Mouse (Mus musculus): Measurements from ENCODE around the gene Marveld2. TPM values are rescaled to one million over a fixed set of nuclear protein-coding genes. Genes with fewer than 3 reads are reported as not detected.

Marveld2 gene
- polyA plus RNA-seq, 1 experiment from 2014 or later = 2.9 TPM

GRCm38 (mm10) chr13:100597284-100597683 lies 19.5 kb downstream of the Marveld2 start:
- no peaks in the 10 kb centered on the region for H3K9me3 ChIP-seq
- H3K27me3 ChIP-seq = no peaks in the 10 kb centered on the region
- no peak overlapping the region for H3K4me3 ChIP-seq (replicated peaks)
- no peak overlapping the region for H3K4me2 ChIP-seq
- ATAC-seq (ENCODE audit: insufficient number of reproducible peaks, insufficient read depth, low FRiP score, low TSS enrichment, low read depth) = no peak
- no peak overlapping the region for H3K9ac ChIP-seq (replicated peaks)
- 83% methylated on average over 9 of the region's 9 CpGs for WGBS
- no peaks in the 10 kb centered on the region for H3K36me3 ChIP-seq
- no peak overlapping the region for H3K27ac ChIP-seq
- peaks cover 8% of the 10 kb centered on the region; the same call in 1 of the 2 replicates for H3K4me1 ChIP-seq (replicated peaks)

DNA sequence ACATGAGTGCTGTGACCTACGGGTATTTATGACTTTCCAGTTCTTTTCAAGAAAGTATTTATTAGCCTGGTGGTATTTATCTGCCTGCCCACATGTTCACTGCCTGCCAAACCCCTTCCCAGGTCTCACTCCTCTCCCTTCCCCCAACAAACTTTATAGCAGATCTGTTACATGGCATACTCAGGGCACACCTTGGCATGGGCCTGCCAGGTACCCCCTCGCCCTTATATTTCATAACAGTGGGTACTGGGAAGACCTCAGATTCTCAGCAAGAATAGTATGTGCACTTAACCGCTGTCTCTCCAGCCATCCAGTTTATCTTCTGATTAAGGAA lies 21.3 kb downstream of the Marveld2 start:
- H3K27me3 ChIP-seq = no peaks in the 10 kb centered on the region
- ATAC-seq (ENCODE audit: insufficient number of reproducible peaks, insufficient read depth, low FRiP score, low TSS enrichment, low read depth) = no peak
- H3K4me3 ChIP-seq (replicated peaks) = no peak overlapping the region
- H3K9me3 ChIP-seq = no peaks in the 10 kb centered on the region
- peaks cover 8% of the 10 kb centered on the region; the same call in 1 of the 2 replicates for H3K4me1 ChIP-seq (replicated peaks)
- H3K9ac ChIP-seq (replicated peaks) = no peak overlapping the region
- no peak overlapping the region for H3K4me2 ChIP-seq
- WGBS = 71% methylated on average over 3 of the region's 3 CpGs
- H3K36me3 ChIP-seq = no peaks in the 10 kb centered on the region
- H3K27ac ChIP-seq = no peak overlapping the region

DNA sequence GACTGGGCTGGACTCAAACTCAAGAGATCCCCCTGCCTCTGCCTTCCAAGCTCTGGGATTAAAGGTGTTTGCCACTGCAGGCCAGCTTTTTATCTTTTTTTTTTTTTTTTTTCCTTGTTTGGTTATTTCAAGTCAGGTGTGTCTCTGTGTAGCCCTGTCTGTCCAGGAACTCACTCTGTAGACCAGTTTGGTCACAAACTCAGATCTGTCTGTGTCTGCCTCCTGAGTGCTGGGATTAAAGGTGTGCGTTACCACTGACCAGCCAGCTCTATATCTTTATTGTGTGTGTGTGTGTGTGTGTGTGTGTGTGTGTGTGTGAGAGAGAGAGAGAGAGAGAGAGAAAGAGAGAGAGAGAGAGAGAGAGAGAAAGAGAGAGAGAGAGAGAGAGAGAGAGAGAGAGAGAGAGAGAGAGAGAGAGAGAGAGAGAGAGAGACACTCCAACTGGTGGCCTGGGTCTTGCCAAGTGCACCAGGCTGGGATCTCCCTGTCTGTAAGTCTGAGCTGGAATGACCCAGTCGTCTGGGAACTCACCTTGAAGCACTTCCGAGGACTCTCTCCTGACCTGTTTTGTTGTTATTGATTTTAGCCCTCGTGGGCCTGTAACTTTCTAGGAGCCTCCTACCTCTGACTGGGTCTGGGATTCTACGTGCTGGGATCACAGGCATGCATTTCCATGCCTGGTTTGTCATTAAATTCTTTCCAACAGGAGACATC lies 21.8 kb downstream of the Marveld2 start:
- H3K4me2 ChIP-seq = no peak overlapping the region
- WGBS = 51% methylated on average over 5 of the region's 5 CpGs
- peaks cover 8% of the 10 kb centered on the region; the same call in 1 of the 2 replicates for H3K4me1 ChIP-seq (replicated peaks)

GRCm38 (mm10) chr13:100594041-100594792 lies 22.6 kb downstream of the Marveld2 start:
- Histone ChIP-seq H3K9ac (replicated peaks) (no peak overlapping the region), H3K27ac (no peak overlapping the region), H3K9me3 (no peaks in the 10 kb centered on the region), H3K4me1 (replicated peaks) (peaks cover 8% of the 10 kb centered on the region; the same call in 1 of the 2 replicates), H3K36me3 (no peaks in the 10 kb centered on the region), H3K27me3 (no peaks in the 10 kb centered on the region), H3K4me2 (no peak overlapping the region), H3K4me3 (replicated peaks) (no peak overlapping the region)
- ATAC-seq (ENCODE audit: insufficient number of reproducible peaks, insufficient read depth, low FRiP score, low TSS enrichment, low read depth) = 0 out of 2 replicates have a peak, but pooled peaks have one; percentile 15
- WGBS = 62% methylated on average over 13 of the region's 17 CpGs

More for the DNA sequence above, 21.8 kb downstream of the Marveld2 start:
- no peak for ATAC-seq (ENCODE audit: insufficient number of reproducible peaks, insufficient read depth, low FRiP score, low TSS enrichment, low read depth)
- H3K9me3 ChIP-seq = no peaks in the 10 kb centered on the region
- no peak overlapping the region for H3K27ac ChIP-seq
- no peak overlapping the region for H3K4me3 ChIP-seq (replicated peaks)
- H3K9ac ChIP-seq (replicated peaks) = no peak overlapping the region
- no peaks in the 10 kb centered on the region for H3K36me3 ChIP-seq
- H3K27me3 ChIP-seq = no peaks in the 10 kb centered on the region

GRCm38 (mm10) chr13:100588646-100589045 lies 28.1 kb downstream of the Marveld2 start:
- H3K4me1 ChIP-seq (replicated peaks) = no peaks in the 10 kb centered on the region
- H3K27me3 ChIP-seq = no peaks in the 10 kb centered on the region
- H3K4me3 ChIP-seq (replicated peaks) = no peak overlapping the region
- H3K9me3 ChIP-seq = no peaks in the 10 kb centered on the region
- no peak overlapping the region for H3K27ac ChIP-seq
- no peak for ATAC-seq (ENCODE audit: insufficient number of reproducible peaks, insufficient read depth, low FRiP score, low TSS enrichment, low read depth)
- 80% methylated on average over 12 of the region's 12 CpGs for WGBS
- no peak overlapping the region for H3K9ac ChIP-seq (replicated peaks)
- no peaks in the 10 kb centered on the region for H3K36me3 ChIP-seq
- no peak overlapping the region for H3K4me2 ChIP-seq

DNA sequence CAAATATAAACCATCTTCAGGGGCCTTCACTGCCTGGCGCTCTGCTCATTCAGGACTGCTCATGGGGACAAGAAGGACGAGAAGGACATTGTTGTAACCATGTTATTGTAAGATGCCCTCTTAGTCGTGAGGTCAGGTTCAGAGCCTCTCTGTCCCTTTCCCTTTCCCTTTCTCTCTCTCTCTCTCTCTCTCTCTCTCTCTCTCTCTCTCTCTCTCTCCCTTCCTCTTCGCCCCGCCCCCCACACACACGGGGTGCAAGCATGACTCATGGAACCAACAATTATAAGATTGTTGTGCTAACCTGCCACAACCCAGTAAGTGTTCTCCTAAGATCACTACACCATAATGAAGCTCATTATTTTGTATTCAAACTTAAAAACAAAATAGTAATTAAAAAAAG lies 34.6 kb downstream of the Marveld2 start:
- 46% methylated on average over 6 of the region's 6 CpGs for WGBS
- peaks cover 8% of the 10 kb centered on the region for H3K4me1 ChIP-seq (replicated peaks)
- no peaks in the 10 kb centered on the region for H3K36me3 ChIP-seq
- no peaks in the 10 kb centered on the region for H3K27me3 ChIP-seq
- no peak overlapping the region for H3K27ac ChIP-seq
- no peak overlapping the region; the same call in 1 of the 2 replicates for H3K9ac ChIP-seq (replicated peaks)
- no peak overlapping the region for H3K4me2 ChIP-seq
- ATAC-seq (ENCODE audit: insufficient number of reproducible peaks, insufficient read depth, low FRiP score, low TSS enrichment, low read depth) = no peak
- no peaks in the 10 kb centered on the region for H3K9me3 ChIP-seq
- no peak overlapping the region for H3K4me3 ChIP-seq (replicated peaks)

GRCm38 (mm10) chr13:100581701-100582100 lies 35.1 kb downstream of the Marveld2 start:
- H3K4me2 ChIP-seq = no peak overlapping the region
- peaks cover 8% of the 10 kb centered on the region for H3K4me1 ChIP-seq (replicated peaks)
- H3K27ac ChIP-seq = no peak overlapping the region
- H3K36me3 ChIP-seq = no peaks in the 10 kb centered on the region
- WGBS = 32% methylated on average over 3 of the region's 3 CpGs
- no peak for ATAC-seq (ENCODE audit: insufficient number of reproducible peaks, insufficient read depth, low FRiP score, low TSS enrichment, low read depth)
- no peak overlapping the region for H3K9ac ChIP-seq (replicated peaks)
- H3K27me3 ChIP-seq = no peaks in the 10 kb centered on the region
- H3K4me3 ChIP-seq (replicated peaks) = no peak overlapping the region
- no peaks in the 10 kb centered on the region for H3K9me3 ChIP-seq

DNA sequence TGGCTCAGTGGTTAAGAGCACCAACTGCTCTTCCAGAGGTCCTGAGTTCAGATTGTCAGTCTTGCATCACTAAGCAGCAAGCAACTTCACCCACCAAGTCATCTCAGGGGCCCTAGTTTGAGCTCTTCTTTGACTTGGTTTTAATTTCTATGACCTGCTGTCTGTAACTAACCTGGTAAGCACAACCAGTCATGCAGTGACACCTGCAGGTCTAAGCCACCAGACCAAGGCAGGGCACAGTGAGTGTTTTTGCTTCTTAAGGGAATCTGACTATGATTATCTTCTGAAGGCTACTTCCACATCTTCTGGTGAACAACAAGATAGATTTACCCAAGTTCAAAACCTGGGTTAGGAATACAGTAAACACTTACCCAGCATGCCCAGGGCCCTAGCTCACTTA lies 36.8 kb downstream of the Marveld2 start:
- no peak for ATAC-seq (ENCODE audit: insufficient number of reproducible peaks, insufficient read depth, low FRiP score, low TSS enrichment, low read depth)
- Histone ChIP-seq H3K4me3 (replicated peaks) (no peak overlapping the region), H3K9ac (replicated peaks) (no peak overlapping the region), H3K4me2 (no peak overlapping the region), H3K27ac (no peak overlapping the region), H3K4me1 (replicated peaks) (peaks cover 8% of the 10 kb centered on the region), H3K36me3 (no peaks in the 10 kb centered on the region), H3K9me3 (no peaks in the 10 kb centered on the region), H3K27me3 (no peaks in the 10 kb centered on the region)

GRCm38 (mm10) chr13:100579220-100579619 lies 37.6 kb downstream of the Marveld2 start:
- Histone ChIP-seq H3K27me3 (no peaks in the 10 kb centered on the region), H3K4me2 (no peak overlapping the region), H3K9ac (replicated peaks) (no peak overlapping the region), H3K36me3 (no peaks in the 10 kb centered on the region), H3K27ac (no peak overlapping the region), H3K9me3 (no peaks in the 10 kb centered on the region), H3K4me1 (replicated peaks) (peaks cover 8% of the 10 kb centered on the region), H3K4me3 (replicated peaks) (no peak overlapping the region)
- WGBS = 62% methylated on average over 3 of the region's 3 CpGs
- no peak for ATAC-seq (ENCODE audit: insufficient number of reproducible peaks, insufficient read depth, low FRiP score, low TSS enrichment, low read depth)

GRCm38 (mm10) chr13:100575950-100576349 lies 40.8 kb downstream of the Marveld2 start:
- Histone ChIP-seq H3K4me1 (replicated peaks) (no peaks in the 10 kb centered on the region), H3K4me3 (replicated peaks) (no peak overlapping the region), H3K4me2 (no peak overlapping the region), H3K27me3 (no peaks in the 10 kb centered on the region), H3K9me3 (no peaks in the 10 kb centered on the region), H3K27ac (no peak overlapping the region), H3K36me3 (no peaks in the 10 kb centered on the region), H3K9ac (replicated peaks) (no peak overlapping the region)
- WGBS = 65% methylated on average over 2 of the region's 2 CpGs
- no peak for ATAC-seq (ENCODE audit: insufficient number of reproducible peaks, insufficient read depth, low FRiP score, low TSS enrichment, low read depth)

DNA sequence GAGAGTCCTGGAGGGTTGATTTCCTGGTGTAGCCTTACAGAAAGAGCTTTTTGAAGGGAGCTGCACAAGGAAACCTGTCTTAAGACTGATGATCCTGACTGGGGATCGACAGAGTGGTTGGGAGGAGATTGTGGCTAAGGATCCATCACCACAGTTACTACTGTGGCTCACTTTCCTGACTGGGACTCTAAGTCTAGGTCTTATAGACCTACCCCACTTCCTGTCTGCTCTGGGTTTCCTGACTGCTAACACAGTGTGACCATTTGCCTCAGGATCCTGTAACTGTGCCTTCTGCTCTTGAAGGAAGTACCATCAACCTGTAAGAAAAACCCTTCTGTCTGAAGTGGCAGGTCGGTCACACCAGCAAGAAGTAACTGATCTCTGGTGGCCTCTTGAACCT lies 46.1 kb downstream of the Marveld2 start:
- Histone ChIP-seq H3K36me3 (no peaks in the 10 kb centered on the region), H3K9me3 (no peaks in the 10 kb centered on the region), H3K9ac (replicated peaks) (no peak overlapping the region), H3K4me1 (replicated peaks) (no peaks in the 10 kb centered on the region), H3K4me2 (no peak overlapping the region), H3K4me3 (replicated peaks) (no peak overlapping the region), H3K27ac (no peak overlapping the region), H3K27me3 (no peaks in the 10 kb centered on the region)
- WGBS = 53% methylated on average over 2 of the region's 2 CpGs
- no peak for ATAC-seq (ENCODE audit: insufficient number of reproducible peaks, insufficient read depth, low FRiP score, low TSS enrichment, low read depth)

All from limb, embryonic 12.5 days (tissue).